Mouse (Mus musculus) intestine, embryonic 15.5 days (tissue): ENCODE results near the gene Adamts17. TPM values are rescaled to one million over a fixed set of nuclear protein-coding genes. Genes with fewer than 3 reads are reported as not detected.

ENCODE experiments used
- ATAC-seq: fragments of 200-750 bp; cut with Nextera tagmentation; 2 replicates; pipeline ENCODE4 v1.8.0; 2017; ENCODE audit warnings: moderate TSS enrichment, moderate library complexity
- H3K27ac ChIP-seq: fragments of 300-500 bp; sonication (generic); 2 replicates; pipeline ENCODE4 v1.5.1; 2015; ENCODE audit warnings: mild to moderate bottlenecking, inconsistent platforms
- H3K27me3 ChIP-seq: fragments of 300-500 bp; sonication (generic); replicated peaks from 2 replicates; pipeline ENCODE4 v1.6.1; 2015; ENCODE audit warnings: inconsistent platforms
- H3K36me3 ChIP-seq: fragments of 300-500 bp; sonication (generic); 2 replicates; pipeline ENCODE4 v1.6.1; 2015; ENCODE audit warnings: inconsistent platforms
- H3K4me1 ChIP-seq: fragments of 300-500 bp; sonication (generic); replicated peaks from 2 replicates; pipeline ENCODE4 v1.6.1; 2015; ENCODE audit warnings: inconsistent platforms
- H3K4me2 ChIP-seq: fragments of 300-500 bp; sonication (generic); replicated peaks from 2 replicates; pipeline ENCODE4 v1.6.1; 2015; ENCODE audit warnings: mild to moderate bottlenecking, inconsistent platforms
- H3K4me3 ChIP-seq: fragments of 300-500 bp; sonication (generic); replicated peaks from 2 replicates; pipeline ENCODE4 v1.5.1; 2015; ENCODE audit warnings: inconsistent platforms
- H3K9ac ChIP-seq: fragments of 300-500 bp; sonication (generic); 2 replicates; pipeline ENCODE4 v1.6.1; 2015; ENCODE audit warnings: inconsistent platforms
- H3K9me3 ChIP-seq: fragments of 300-500 bp; sonication (generic); 2 replicates; pipeline ENCODE4 v1.6.1; 2016; ENCODE audit warnings: inconsistent platforms
- WGBS: fragments of 180-500 bp; shearing (Covaris S2); methylation state at CpG from one replicate; pipeline ENCODE4 v1.1.7; 2015; 5-methylcytosine and 5-hydroxymethylcytosine counted together
- polyA plus RNA-seq: library from polyadenylated mRNA; unstranded; fragments of >200 nt; fragmentation: Nextera tagmentation; extraction: Ambion mirVana; gene quantifications from 2 replicates; pipeline ENCODE4 v1.2.1, GENCODE M21; 2015

Gene Adamts17
- 3.3 and 4.2 TPM in 2 replicates for polyA plus RNA-seq

- no peaks in the 10 kb centered on the region for H3K9me3 ChIP-seq
- peak; percentile 97 for ATAC-seq
- H3K4me3 ChIP-seq, result peak within 1 kb of the TSS; percentile 67
- H3K4me2 ChIP-seq, result peak within 1 kb of the TSS; percentile 100
- under 1% methylated on average over 30 of the region's 30 CpGs for WGBS
- H3K27me3 ChIP-seq, result 0 out of 2 replicates have a peak, but pooled peaks cover 2% of the 10 kb centered on the region
- no peaks in the 10 kb centered on the region for H3K36me3 ChIP-seq
- peaks cover 22% of the 10 kb centered on the region for H3K4me1 ChIP-seq
- H3K27ac ChIP-seq, result peak within 1 kb of the TSS; percentile 62
- H3K9ac ChIP-seq, result peak within 1 kb of the TSS; percentile 63
These were observed at the start of gene Adamts17 for GRCm38 (mm10) chr7:66839463-66840007. Adamts17 (plus strand) TSS chr7:66839735.

DNA sequence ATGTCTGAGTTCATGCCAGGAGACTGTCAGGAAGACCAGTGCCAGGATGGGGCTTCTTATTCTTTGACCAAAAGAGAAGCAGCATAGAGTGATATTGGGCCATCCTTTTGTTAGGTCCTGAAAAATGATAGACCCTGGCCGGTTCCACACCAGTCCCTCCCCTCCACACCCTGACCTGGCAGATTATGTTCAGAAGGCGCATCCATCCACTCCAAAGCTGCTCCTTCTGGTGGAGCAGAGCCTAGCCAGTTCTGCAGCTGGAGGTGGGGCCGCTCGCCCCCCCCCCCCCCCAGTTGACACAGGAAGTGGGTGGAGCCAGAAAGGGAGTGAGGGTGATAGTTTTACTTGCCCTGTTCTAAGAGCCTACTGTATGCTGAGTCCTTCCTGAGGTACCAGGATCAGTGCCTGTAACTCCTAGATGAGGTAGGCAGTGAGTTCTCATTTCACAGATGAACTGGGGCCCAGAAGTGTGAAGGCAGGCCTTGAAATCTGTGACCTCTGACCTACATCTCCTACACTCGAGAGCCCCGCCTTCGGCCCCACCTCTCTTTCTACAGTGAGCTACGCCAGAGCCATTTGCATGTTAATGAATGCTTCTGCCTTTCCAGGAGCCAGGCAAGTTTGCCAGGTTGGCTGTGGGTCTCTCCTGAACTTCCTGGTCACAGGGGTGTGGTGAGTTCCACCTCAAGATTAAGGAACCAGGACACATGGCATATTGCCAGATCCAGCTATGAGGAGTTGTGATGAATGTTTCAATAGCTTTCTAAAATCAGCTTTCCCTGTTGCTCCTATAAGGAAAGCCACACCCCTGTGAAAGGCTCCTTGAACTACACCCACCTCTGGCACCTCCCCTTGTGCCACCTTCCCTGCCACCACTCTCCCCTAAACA, 49.4 kb upstream of the Adamts17 start:
- peak overlapping the region; percentile 24; the same call in 1 of the 2 replicates for H3K4me2 ChIP-seq
- peaks cover 13% of the 10 kb centered on the region for H3K4me1 ChIP-seq
- H3K9ac ChIP-seq, result no peak overlapping the region
- H3K27ac ChIP-seq, result no peak overlapping the region
- WGBS, result 26% methylated on average over 8 of the region's 8 CpGs
- peak; percentile 89 for ATAC-seq
- H3K4me3 ChIP-seq, result no peak overlapping the region
- H3K27me3 ChIP-seq, result no peaks in the 10 kb centered on the region
- no peaks in the 10 kb centered on the region for H3K36me3 ChIP-seq
- H3K9me3 ChIP-seq, result no peaks in the 10 kb centered on the region

GRCm38 (mm10) chr7:66791022-66791421, 48.5 kb upstream of the Adamts17 start:
- no peaks in the 10 kb centered on the region for H3K36me3 ChIP-seq
- no peak overlapping the region for H3K4me2 ChIP-seq
- peaks cover 13% of the 10 kb centered on the region for H3K4me1 ChIP-seq
- H3K9me3 ChIP-seq, result no peaks in the 10 kb centered on the region
- 90% methylated on average over 3 of the region's 3 CpGs for WGBS
- no peak for ATAC-seq
- H3K9ac ChIP-seq, result no peak overlapping the region
- H3K4me3 ChIP-seq, result no peak overlapping the region
- no peak overlapping the region for H3K27ac ChIP-seq
- no peaks in the 10 kb centered on the region for H3K27me3 ChIP-seq

- H3K4me3 ChIP-seq, result no peak overlapping the region
- H3K9ac ChIP-seq, result no peak overlapping the region
- H3K4me1 ChIP-seq, result no peaks in the 10 kb centered on the region
- H3K27ac ChIP-seq, result no peak overlapping the region
- 15% methylated on average over 1 of the region's 1 CpGs for WGBS
- no peak overlapping the region for H3K4me2 ChIP-seq
- H3K36me3 ChIP-seq, result no peaks in the 10 kb centered on the region
- H3K27me3 ChIP-seq, result no peaks in the 10 kb centered on the region
- no peak for ATAC-seq
- no peaks in the 10 kb centered on the region for H3K9me3 ChIP-seq
These were observed 42.6 kb upstream of the Adamts17 start for GRCm38 (mm10) chr7:66796909-66797308.

GRCm38 (mm10) chr7:66797345-66797744, 42.2 kb upstream of the Adamts17 start:
- ATAC-seq, result no peak
- no peak overlapping the region for H3K4me3 ChIP-seq
- no peaks in the 10 kb centered on the region for H3K4me1 ChIP-seq
- no peaks in the 10 kb centered on the region for H3K9me3 ChIP-seq
- no peak overlapping the region for H3K9ac ChIP-seq
- no peaks in the 10 kb centered on the region for H3K27me3 ChIP-seq
- H3K36me3 ChIP-seq, result no peaks in the 10 kb centered on the region
- no peak overlapping the region for H3K27ac ChIP-seq
- WGBS, result 89% methylated on average over 1 of the region's 1 CpGs
- no peak overlapping the region for H3K4me2 ChIP-seq

GRCm38 (mm10) chr7:66798826-66799225, 40.7 kb upstream of the Adamts17 start:
- Histone ChIP-seq H3K9me3 (no peaks in the 10 kb centered on the region), H3K27me3 (no peaks in the 10 kb centered on the region), H3K9ac (no peak overlapping the region), H3K36me3 (no peaks in the 10 kb centered on the region), H3K4me2 (no peak overlapping the region), H3K27ac (no peak overlapping the region), H3K4me1 (0 out of 2 replicates have a peak, but pooled peaks cover 4% of the 10 kb centered on the region), H3K4me3 (no peak overlapping the region)
- no peak for ATAC-seq
- WGBS, result 51% methylated on average over 5 of the region's 5 CpGs

GRCm38 (mm10) chr7:66800784-66801183, 38.8 kb upstream of the Adamts17 start:
- H3K4me1 ChIP-seq, result 0 out of 2 replicates have a peak, but pooled peaks cover 5% of the 10 kb centered on the region
- ATAC-seq, result no peak

GRCm38 (mm10) chr7:66801785-66802184, 37.8 kb upstream of the Adamts17 start:
- ATAC-seq, result no peak
- H3K36me3 ChIP-seq, result no peaks in the 10 kb centered on the region
- no peaks in the 10 kb centered on the region for H3K9me3 ChIP-seq

More at GRCm38 (mm10) chr7:66800784-66801183, 38.8 kb upstream of the Adamts17 start:
- H3K27me3 ChIP-seq, result no peaks in the 10 kb centered on the region
- no peak overlapping the region for H3K4me3 ChIP-seq
- no peak overlapping the region for H3K27ac ChIP-seq
- 64% methylated on average over 5 of the region's 5 CpGs for WGBS
- no peak overlapping the region for H3K4me2 ChIP-seq
- H3K9ac ChIP-seq, result no peak overlapping the region
- H3K36me3 ChIP-seq, result no peaks in the 10 kb centered on the region
- no peaks in the 10 kb centered on the region for H3K9me3 ChIP-seq

DNA sequence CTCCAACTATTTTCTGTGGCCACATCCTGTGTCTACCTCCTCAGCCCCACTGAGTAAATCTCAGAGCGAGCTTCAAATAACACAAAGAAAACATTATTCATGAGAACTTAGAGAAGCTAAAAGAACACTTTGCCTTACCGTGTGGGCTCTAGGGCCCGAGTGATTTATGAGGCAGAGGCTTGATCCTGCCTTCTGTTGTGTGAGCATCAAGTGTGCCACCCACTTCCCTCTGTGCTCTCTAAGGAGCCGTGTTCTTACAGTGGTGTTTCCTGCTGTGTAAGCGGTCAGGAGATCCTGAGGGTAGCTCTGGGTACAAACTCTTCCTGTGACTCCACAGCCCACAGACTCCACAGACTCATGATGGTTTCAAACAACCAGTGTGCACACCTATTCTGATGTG, 35.7 kb upstream of the Adamts17 start:
- H3K9me3 ChIP-seq, result no peaks in the 10 kb centered on the region
- no peak for ATAC-seq
- H3K4me1 ChIP-seq, result 0 out of 2 replicates have a peak, but pooled peaks cover 5% of the 10 kb centered on the region
- no peak overlapping the region for H3K4me3 ChIP-seq
- 35% methylated on average over 5 of the region's 5 CpGs for WGBS
- no peak overlapping the region for H3K27ac ChIP-seq
- H3K4me2 ChIP-seq, result no peak overlapping the region
- no peaks in the 10 kb centered on the region for H3K27me3 ChIP-seq
- H3K36me3 ChIP-seq, result no peaks in the 10 kb centered on the region
- H3K9ac ChIP-seq, result no peak overlapping the region

More at GRCm38 (mm10) chr7:66801785-66802184, 37.8 kb upstream of the Adamts17 start:
- H3K4me2 ChIP-seq, result no peak overlapping the region
- no peak overlapping the region for H3K9ac ChIP-seq
- no peak overlapping the region for H3K4me3 ChIP-seq
- H3K4me1 ChIP-seq, result 0 out of 2 replicates have a peak, but pooled peaks cover 5% of the 10 kb centered on the region
- H3K27ac ChIP-seq, result no peak overlapping the region
- no peaks in the 10 kb centered on the region for H3K27me3 ChIP-seq

DNA sequence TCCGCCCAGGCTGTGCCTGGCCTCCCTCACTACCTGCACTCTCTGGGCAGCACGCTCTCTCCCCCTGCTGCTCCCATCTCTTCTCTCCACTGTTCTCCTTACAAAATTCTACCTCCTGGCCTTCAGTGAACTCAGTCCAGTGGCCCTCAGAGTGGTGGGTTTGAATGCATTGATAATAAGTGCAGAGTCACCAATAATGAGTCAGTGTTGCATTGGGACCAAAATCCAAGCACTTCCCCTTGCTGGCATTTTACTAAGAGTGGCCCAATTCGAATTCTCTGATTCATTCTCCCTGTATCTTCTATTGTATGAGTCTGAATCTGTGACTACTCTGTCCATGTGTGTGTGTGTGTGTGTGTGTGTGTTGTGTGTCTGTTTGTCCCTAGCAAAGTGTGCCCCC, 32.7 kb upstream of the Adamts17 start:
- Histone ChIP-seq H3K27me3 (no peaks in the 10 kb centered on the region), H3K4me2 (no peak overlapping the region), H3K36me3 (no peaks in the 10 kb centered on the region), H3K4me1 (0 out of 2 replicates have a peak, but pooled peaks cover 5% of the 10 kb centered on the region), H3K27ac (no peak overlapping the region), H3K4me3 (no peak overlapping the region), H3K9me3 (no peaks in the 10 kb centered on the region), H3K9ac (no peak overlapping the region)
- 79% methylated on average over 3 of the region's 3 CpGs for WGBS
- no peak for ATAC-seq

DNA sequence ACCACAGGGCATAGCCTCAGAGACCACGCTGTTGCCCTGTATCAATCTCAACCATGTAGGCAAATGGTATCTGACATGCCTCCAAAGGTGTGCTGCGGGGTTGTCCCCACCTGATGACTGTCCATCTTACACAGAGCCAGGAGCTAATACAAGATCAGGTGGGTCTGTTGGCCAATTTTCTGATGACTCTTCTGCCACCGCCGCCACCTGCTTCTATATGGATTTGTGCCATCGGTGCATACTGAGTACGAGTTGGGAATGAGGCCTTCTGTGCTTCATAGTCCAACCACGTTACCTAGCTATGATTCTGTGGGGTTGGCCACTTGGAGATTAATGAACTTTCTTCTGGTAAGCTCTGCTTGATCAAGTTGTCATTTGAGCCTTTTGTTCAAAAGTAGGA, 29.1 kb upstream of the Adamts17 start:
- Histone ChIP-seq H3K27me3 (no peaks in the 10 kb centered on the region), H3K4me1 (no peaks in the 10 kb centered on the region), H3K9me3 (no peaks in the 10 kb centered on the region), H3K9ac (no peak overlapping the region), H3K4me3 (no peak overlapping the region), H3K27ac (no peak overlapping the region), H3K36me3 (no peaks in the 10 kb centered on the region), H3K4me2 (no peak overlapping the region)
- no peak for ATAC-seq
- 95% methylated on average over 7 of the region's 7 CpGs for whole genome bisulfite sequencing

- Histone ChIP-seq H3K4me1 (no peaks in the 10 kb centered on the region), H3K36me3 (no peaks in the 10 kb centered on the region), H3K4me3 (no peak overlapping the region), H3K27me3 (no peaks in the 10 kb centered on the region), H3K9me3 (no peaks in the 10 kb centered on the region), H3K9ac (no peak overlapping the region), H3K4me2 (no peak overlapping the region), H3K27ac (no peak overlapping the region)
- WGBS, result 71% methylated on average over 1 of the region's 1 CpGs
- ATAC-seq, result no peak
These were observed 28.2 kb upstream of the Adamts17 start for GRCm38 (mm10) chr7:66811294-66811693.
